Mouse (Mus musculus) kidney, adult 2 months (tissue): ENCODE measurements at regions not wholly inside any gene's neighbourhood (a gene's known extent, or its start where the extent isn't known, plus 50 kb on each side); places are given as distances from the start of the nearest gene placed in this dataset.

Experiments
- CTCF ChIP-seq: fragments of 200-500 bp; conservative IDR thresholded peaks from 2 replicates; pipeline ENCODE4 v1.5.1; 2011; ENCODE audit warnings: low read depth, mild to moderate bottlenecking, control low read depth, low read length, moderate library complexity, mixed read lengths; ENCODE audit not compliant: insufficient read depth, insufficient read length
- POLR2A ChIP-seq: fragments of 200-500 bp; IDR thresholded peaks from one replicate; pipeline ENCODE4 v1.6.1; 2011; ENCODE audit warnings: low read depth, low read length, control low read depth

- TF ChIP-seq POLR2A (no peak), CTCF (no peak)
Observed at GRCm38 (mm10) chr8:53338006-53338405, 173.5 kb upstream of the Aga start.
